Comparison of ENCODE assay signal across 22 mouse cellular contexts in the genomic region with DNA sequence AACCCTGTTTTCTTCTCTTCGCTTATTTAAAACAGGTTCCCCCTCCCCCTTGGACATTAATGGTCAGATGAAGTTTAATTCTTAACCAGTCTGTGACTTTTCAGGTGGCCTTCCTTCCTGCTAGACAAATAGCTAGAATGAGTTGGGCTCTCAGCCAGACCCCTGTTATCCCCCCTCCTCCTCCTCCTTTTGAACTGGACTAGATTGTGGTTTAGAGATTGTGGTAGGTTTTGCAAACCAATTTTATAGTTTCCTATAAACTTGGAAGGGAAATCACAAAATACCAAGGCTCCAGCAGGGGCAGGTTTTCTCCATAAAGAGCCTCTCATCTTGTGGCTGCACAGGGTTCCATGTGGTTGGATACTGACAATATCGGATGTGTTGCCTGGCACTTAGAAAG.
DNase-seq lines count a peak whose midpoint lies in the region; ATAC-seq and TF ChIP-seq lines count a peak whose summit lies in the region.
"Had no signal": no experiment of that assay in that cellular context is flagged by ENCODE, and none has a peak within 500 bp of the region (broad histone marks: within the 10 kb centered on the region; RNA-seq: fewer than 3 reads in every experiment).

No protein-coding gene starts in this region.

- no peak overlapping the region for H3K9ac ChIP-seq in kidney, embryonic 14.5 days (ENCODE audit: low read depth, low read length)
- no peak overlapping the region for H3K9ac ChIP-seq in intestine, postnatal 0 days (ENCODE audit: low read depth, low read length)
- H3K9ac ChIP-seq in midbrain, embryonic 14.5 days (replicated peaks; ENCODE audit: low read length) = no peak overlapping the region
- H3K9ac ChIP-seq: embryonic facial prominence, embryonic 12.5 days; hindbrain, embryonic 13.5 days; limb, embryonic 12.5 days; liver, embryonic 12.5 days; stomach, embryonic 15.5 days had no signal

- H3K9me3 ChIP-seq in kidney, embryonic 14.5 days (ENCODE audit: control insufficient read depth, low read length) = no peaks in the 10 kb centered on the region
- no peaks in the 10 kb centered on the region for H3K9me3 ChIP-seq in intestine, postnatal 0 days (ENCODE audit: control insufficient read depth)
- no peaks in the 10 kb centered on the region for H3K9me3 ChIP-seq in midbrain, embryonic 14.5 days (ENCODE audit: control insufficient read depth, low read length)
- H3K9me3 ChIP-seq: embryonic facial prominence, embryonic 12.5 days; hindbrain, embryonic 13.5 days; limb, embryonic 12.5 days; liver, embryonic 12.5 days; stomach, embryonic 15.5 days had no signal

- WGBS in kidney, embryonic 14.5 days = 51% methylated on average over 2 of the region's 2 CpGs
- WGBS in intestine, postnatal 0 days = 73% methylated on average over 2 of the region's 2 CpGs
- 94% methylated on average over 2 of the region's 2 CpGs for whole genome bisulfite sequencing in midbrain, embryonic 14.5 days

- TF ChIP-seq POLR2A in cortical plate, adult 2 months (IDR thresholded peaks at IDR 0.05; ENCODE audit: extremely low read depth, insufficient read depth, low read length) = no peak

- no peaks in the 10 kb centered on the region for H3K27me3 ChIP-seq in kidney, embryonic 14.5 days (ENCODE audit: control insufficient read depth, insufficient read depth, low read length)
- H3K27me3 ChIP-seq in intestine, postnatal 0 days (replicated peaks; ENCODE audit: control insufficient read depth, insufficient read depth, low read length) = no peaks in the 10 kb centered on the region
- no peaks in the 10 kb centered on the region for H3K27me3 ChIP-seq in midbrain, embryonic 14.5 days (ENCODE audit: control insufficient read depth, insufficient read depth, low read length)
- H3K27me3 ChIP-seq: hindbrain, embryonic 13.5 days; liver, embryonic 12.5 days; stomach, embryonic 15.5 days had no signal

- TF ChIP-seq CTCF in layer of hippocampus, adult 2 months (conservative IDR thresholded peaks at IDR 0.05) = no peak
- TF ChIP-seq CTCF in cortical plate, adult 2 months (IDR thresholded peaks at IDR 0.05; ENCODE audit: extremely low read depth, insufficient read depth, low read length) = no peak
- TF ChIP-seq CTCF in intestine, postnatal 0 days (IDR thresholded peaks at IDR 0.05; ENCODE audit: low read depth) = no peak

- H3K4me3 ChIP-seq in layer of hippocampus, adult 2 months = no peak overlapping the region
- no peak overlapping the region for H3K4me3 ChIP-seq in cortical plate, adult 2 months (ENCODE audit: insufficient read depth, low read length)
- H3K4me3 ChIP-seq in kidney, embryonic 14.5 days (ENCODE audit: low read length) = no peak overlapping the region
- no peak overlapping the region for H3K4me3 ChIP-seq in intestine, postnatal 0 days (ENCODE audit: low read depth, low read length)
- no peak overlapping the region for H3K4me3 ChIP-seq in midbrain, embryonic 14.5 days (replicated peaks; ENCODE audit: low read depth, low read length)
- H3K4me3 ChIP-seq: embryonic facial prominence, embryonic 12.5 days; hindbrain, embryonic 13.5 days; limb, embryonic 12.5 days; liver, embryonic 12.5 days; stomach, embryonic 15.5 days had no signal

- ATAC-seq in kidney, embryonic 14.5 days (ENCODE audit: low FRiP score, low TSS enrichment) = no peak
- ATAC-seq in intestine, postnatal 0 days = no peak
- no peak for ATAC-seq in midbrain, embryonic 14.5 days (ENCODE audit: low FRiP score, low TSS enrichment)
- no peak for ATAC-seq in inflammation-experienced regulatory T-cells, adult 6 months
- ATAC-seq: forebrain, embryonic 14.5 days; intestine, embryonic 16.5 days; liver, embryonic 12.5 days; lung, postnatal 0 days had no signal

- H3K36me3 ChIP-seq in kidney, embryonic 14.5 days (ENCODE audit: control insufficient read depth, insufficient read depth, low read length) = no peaks in the 10 kb centered on the region
- H3K36me3 ChIP-seq in intestine, postnatal 0 days (ENCODE audit: control insufficient read depth, insufficient read depth) = peaks cover 6% of the 10 kb centered on the region; the same call in 1 of the 2 replicates
- H3K36me3 ChIP-seq in midbrain, embryonic 14.5 days (ENCODE audit: control insufficient read depth, insufficient read depth, low read length) = no peaks in the 10 kb centered on the region
- H3K36me3 ChIP-seq: embryonic facial prominence, embryonic 12.5 days; G1E; hindbrain, embryonic 13.5 days; limb, embryonic 12.5 days; liver, embryonic 12.5 days had no signal

- no peak for DNase-seq in layer of hippocampus, adult 2 months (ENCODE audit: low spot score in 2 of 2)
- DNase-seq in layer of hippocampus, adult 18-20 months (ENCODE audit: low spot score in 2 of 2) = no peak
- DNase-seq in kidney, postnatal 36 days = peak; percentile 73 to 86
- no peak for DNase-seq in midbrain, embryonic 14.5 days
- DNase-seq: cerebellum, adult 18-20 months; gastrocnemius, postnatal 36 days; right cerebral cortex, postnatal 25 days; thymus, adult 18-20 months; thymus, postnatal 4 days had no signal

- no peaks in the 10 kb centered on the region for H3K4me1 ChIP-seq in cortical plate, adult 2 months (ENCODE audit: control insufficient read depth, insufficient read depth, low read length)
- H3K4me1 ChIP-seq in kidney, embryonic 14.5 days (ENCODE audit: control insufficient read depth, insufficient read depth, low read length) = peaks cover 14% of the 10 kb centered on the region
- no peaks in the 10 kb centered on the region for H3K4me1 ChIP-seq in intestine, postnatal 0 days (replicated peaks; ENCODE audit: control insufficient read depth, insufficient read depth, low read length)
- no peaks in the 10 kb centered on the region; the same call in 1 of the 2 replicates for H3K4me1 ChIP-seq in midbrain, embryonic 14.5 days (ENCODE audit: control insufficient read depth, insufficient read depth, low read length)

- H3K27ac ChIP-seq in layer of hippocampus, adult 2 months = peak overlapping the region; percentile 82; the same call in 1 of the 2 replicates
- H3K27ac ChIP-seq in cortical plate, adult 2 months (ENCODE audit: insufficient read depth, low read length) = 0 out of 2 replicates have a peak overlapping the region, but pooled peaks have one; percentile 51
- H3K27ac ChIP-seq in kidney, embryonic 14.5 days (ENCODE audit: low read depth, low read length) = peak overlapping the region; percentile 66; the same call in 1 of the 2 replicates
- H3K27ac ChIP-seq in intestine, postnatal 0 days (ENCODE audit: low read depth, low read length) = no peak overlapping the region
- H3K27ac ChIP-seq in midbrain, embryonic 14.5 days (replicated peaks; ENCODE audit: low read depth, low read length) = no peak overlapping the region
- H3K27ac ChIP-seq: embryonic facial prominence, embryonic 12.5 days; hindbrain, embryonic 13.5 days; limb, embryonic 12.5 days; liver, embryonic 12.5 days; stomach, embryonic 15.5 days had no signal

- no peak overlapping the region for H3K4me2 ChIP-seq in kidney, embryonic 14.5 days (replicated peaks; ENCODE audit: low read depth, low read length)
- H3K4me2 ChIP-seq in intestine, postnatal 0 days (replicated peaks; ENCODE audit: low read depth) = no peak overlapping the region
- H3K4me2 ChIP-seq in midbrain, embryonic 14.5 days (ENCODE audit: low read length) = no peak overlapping the region
- H3K4me2 ChIP-seq: embryonic facial prominence, embryonic 12.5 days; hindbrain, embryonic 13.5 days; limb, embryonic 12.5 days; liver, embryonic 12.5 days; stomach, embryonic 15.5 days had no signal

Comparison
In these comparisons a context has a peak if more than half of its experiments do, and no peak if none do; other contexts are left out.
1. DNase-seq: peak in kidney, postnatal 36 days (2 of 2); none in layer of hippocampus, adult 2 months (0 of 2), layer of hippocampus, adult 18-20 months (0 of 2) and midbrain, embryonic 14.5 days (single experiment).
2. H3K27ac ChIP-seq: peak in layer of hippocampus, adult 2 months (single experiment), cortical plate, adult 2 months (single experiment) and kidney, embryonic 14.5 days (single experiment); none in intestine, postnatal 0 days (single experiment) and midbrain, embryonic 14.5 days (single experiment).